Mouse (Mus musculus) kidney, adult 11 months (tissue): Measurements from ENCODE around the gene Lcp1.

Experiments used
- DNase-seq: peaks from one replicate; pipeline ENCODE4 v3.0.0; 2022

Gene Lcp1

GRCm38 (mm10) chr14:75208572-75209151, 77.8 kb downstream of the Lcp1 start:
- no peak for DNase-seq

GRCm38 (mm10) chr14:75213752-75214151, 82.9 kb downstream of the Lcp1 start:
- no peak for DNase-seq

- DNase-seq: no peak
Measured at GRCm38 (mm10) chr14:75218843-75219242, 87.9 kb downstream of the Lcp1 start.

GRCm38 (mm10) chr14:75219250-75219913, 88.5 kb downstream of the Lcp1 start:
- no peak for DNase-seq

- peak; percentile 8 for DNase-seq
Measured at GRCm38 (mm10) chr14:75222386-75222785, 91.5 kb downstream of the Lcp1 start.

GRCm38 (mm10) chr14:75227453-75228084, 96.7 kb downstream of the Lcp1 start:
- DNase-seq: no peak

- peak; percentile 5 for DNase-seq
Measured at GRCm38 (mm10) chr14:75229834-75230233, 98.9 kb downstream of the Lcp1 start.

- no peak for DNase-seq
Measured at GRCm38 (mm10) chr14:75233070-75233469, 102.2 kb downstream of the Lcp1 start.

GRCm38 (mm10) chr14:75235552-75235951, 104.7 kb downstream of the Lcp1 start:
- DNase-seq: no peak

GRCm38 (mm10) chr14:75235955-75236635, 105.2 kb downstream of the Lcp1 start:
- peak; percentile 3 for DNase-seq

GRCm38 (mm10) chr14:75236636-75237003, 105.7 kb downstream of the Lcp1 start:
- DNase-seq: no peak

GRCm38 (mm10) chr14:75237096-75237495, 106.2 kb downstream of the Lcp1 start:
- DNase-seq: no peak

- no peak for DNase-seq
Measured at GRCm38 (mm10) chr14:75238054-75238692, 107.3 kb downstream of the Lcp1 start.

- DNase-seq: peak; percentile 29
Measured at GRCm38 (mm10) chr14:75242087-75242486, 111.2 kb downstream of the Lcp1 start, which contains the start of gene Cpb2. Gene Cpb2 (plus strand): TSS chr14:75242287.

GRCm38 (mm10) chr14:75246024-75247000, 115.4 kb downstream of the Lcp1 start:
- no peak for DNase-seq

GRCm38 (mm10) chr14:75250432-75250831, 119.5 kb downstream of the Lcp1 start:
- no peak for DNase-seq

- DNase-seq: peak; percentile 5
Measured at GRCm38 (mm10) chr14:75256521-75256920, 125.6 kb downstream of the Lcp1 start.

- DNase-seq: no peak
Measured at GRCm38 (mm10) chr14:75269531-75269930, 138.6 kb downstream of the Lcp1 start.

GRCm38 (mm10) chr14:75279716-75280115, 148.8 kb downstream of the Lcp1 start:
- DNase-seq: no peak

- DNase-seq: no peak
Measured at GRCm38 (mm10) chr14:75280406-75280805, 149.5 kb downstream of the Lcp1 start.
